Mouse (Mus musculus) brain, adult 2 months (tissue): ENCODE data around the gene Wiz.

ENCODE experiments used
- DNase-seq: peaks from one replicate; pipeline ENCODE4 v3.0.0; 2011; ENCODE audit warnings: low read depth, low spot score

Gene Wiz

DNA sequence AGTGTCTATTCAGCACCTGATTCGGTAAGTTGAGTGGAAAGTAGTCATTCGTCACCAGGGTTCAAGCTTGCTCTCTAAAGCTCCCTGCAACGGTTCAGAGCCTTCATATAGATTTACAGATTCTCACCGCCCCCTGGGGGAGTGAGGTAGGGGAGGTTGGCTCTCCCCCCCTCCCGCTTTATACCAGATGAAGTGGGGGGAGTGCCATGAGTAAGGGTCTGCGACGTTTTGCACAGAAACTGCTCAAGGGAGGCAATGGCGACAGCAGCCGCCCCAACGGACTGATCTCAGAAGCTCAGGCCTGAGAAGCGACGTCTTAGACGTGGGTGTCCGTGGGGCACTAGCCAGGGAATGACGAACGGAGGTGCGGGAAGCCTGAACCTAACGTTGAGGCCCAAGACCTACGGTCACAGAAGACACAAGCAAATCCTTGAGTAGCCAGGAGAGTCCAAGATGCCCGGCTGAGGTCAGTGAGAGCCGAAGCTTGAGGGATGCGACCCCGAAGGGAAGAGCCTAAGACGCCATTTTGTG is 39.3 kb downstream of the Wiz start:
- peak; percentile 62 for DNase-seq

DNA sequence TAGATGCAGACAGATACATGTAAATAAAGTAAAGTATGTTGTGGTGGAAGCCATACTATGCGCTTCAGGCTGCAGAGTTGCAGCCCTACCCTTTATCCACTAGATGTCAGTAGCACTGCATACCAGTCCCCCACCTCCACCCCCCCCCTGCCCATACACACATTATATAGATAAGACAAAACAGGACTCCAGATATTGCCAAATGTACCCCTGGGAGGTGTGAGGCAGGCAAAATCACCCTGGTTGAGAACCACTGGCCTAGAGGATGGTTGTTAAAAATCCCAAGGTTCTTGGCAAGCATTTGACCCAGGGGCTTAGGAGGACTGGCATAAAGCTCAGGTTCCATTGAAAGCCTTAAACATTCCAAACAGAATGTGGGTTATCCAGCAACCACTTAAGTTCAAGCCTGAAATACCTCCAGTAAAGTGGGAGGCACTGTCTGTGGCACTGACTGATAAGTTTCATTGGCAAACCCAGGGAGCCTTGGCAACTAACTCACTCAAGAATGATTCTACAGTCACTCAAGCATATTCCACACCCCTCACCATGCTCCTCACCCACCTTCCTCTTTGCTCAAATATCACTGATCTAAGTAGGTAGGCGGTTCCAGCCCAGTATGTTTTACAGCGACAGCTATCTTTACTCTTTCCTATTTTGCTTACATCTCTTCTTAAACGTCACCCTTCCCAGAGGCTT is 40.1 kb downstream of the Wiz start:
- peak; percentile 81 for DNase-seq

DNA sequence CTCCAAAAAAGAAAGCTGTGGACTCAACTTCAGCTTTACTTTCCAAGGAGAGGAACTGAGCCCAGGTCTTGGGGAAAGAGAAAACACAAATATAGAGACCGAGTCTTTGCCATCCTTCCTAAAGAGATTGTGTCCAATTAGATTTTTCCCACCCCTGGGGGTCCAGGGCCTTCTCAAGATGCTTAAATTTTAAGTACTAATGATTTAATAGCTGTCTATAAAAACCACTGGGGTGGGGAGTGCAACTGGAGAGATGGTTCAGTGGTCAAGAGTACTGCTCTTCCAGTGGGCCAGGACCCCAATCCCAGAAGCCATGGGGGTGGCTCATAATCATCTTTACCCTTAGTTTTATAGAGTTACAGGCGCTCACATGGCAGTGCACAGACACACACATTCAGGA is 40.8 kb downstream of the Wiz start:
- DNase-seq: no peak

DNA sequence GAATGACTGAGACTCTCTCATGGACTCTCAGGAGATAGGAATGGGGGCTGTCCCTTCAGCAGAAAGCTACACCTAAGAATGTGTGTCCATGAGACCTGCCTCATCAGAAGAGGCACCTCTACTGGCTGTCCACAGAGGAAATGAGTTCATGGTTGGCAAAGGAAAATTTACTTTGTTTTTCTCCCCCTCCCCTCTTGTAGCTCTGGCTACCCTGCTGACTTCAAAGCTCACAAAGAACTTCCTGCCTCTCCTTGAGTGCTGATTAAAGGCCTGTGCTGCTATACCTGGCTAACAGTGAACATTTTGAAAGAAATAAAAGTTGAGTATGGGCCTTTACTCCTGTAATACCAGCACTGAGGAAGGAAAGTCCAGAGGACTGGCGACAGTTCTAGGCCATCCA is 48.1 kb downstream of the Wiz start:
- DNase-seq: no peak

- no peak for DNase-seq
Observed at GRCm38 (mm10) chr17:32340110-32340509, 49.1 kb downstream of the Wiz start.

- peak; percentile 34 for DNase-seq
Observed at GRCm38 (mm10) chr17:32335869-32336268, 53.4 kb downstream of the Wiz start.

DNA sequence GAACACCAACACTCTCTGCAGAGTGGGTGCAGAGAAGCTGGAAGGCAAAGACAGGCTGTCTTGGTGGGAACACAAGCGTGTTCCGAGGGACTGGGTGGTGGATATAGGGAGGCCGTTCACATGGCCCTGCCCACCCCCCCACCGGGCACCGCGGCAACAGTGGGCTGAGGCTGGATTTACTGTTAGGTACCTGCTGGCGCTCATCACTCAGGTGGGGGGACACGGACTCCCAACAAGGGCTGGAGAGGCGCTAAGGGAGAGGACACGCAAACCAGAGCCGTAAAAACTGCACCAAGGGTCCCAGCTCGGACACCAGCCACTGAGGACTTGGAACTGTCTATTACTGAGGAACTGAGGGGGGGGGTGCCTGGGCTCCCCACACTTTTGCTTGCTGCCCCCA is 54.3 kb downstream of the Wiz start:
- DNase-seq: no peak

- DNase-seq: no peak
Observed at GRCm38 (mm10) chr17:32333675-32334303, 55.5 kb downstream of the Wiz start.

- no peak for DNase-seq
Observed at GRCm38 (mm10) chr17:32327501-32327900, 61.7 kb downstream of the Wiz start.

- DNase-seq: no peak
Observed at GRCm38 (mm10) chr17:32322809-32323208, 66.4 kb downstream of the Wiz start.

- DNase-seq: peak; percentile 14
Observed at GRCm38 (mm10) chr17:32321836-32322235, 67.4 kb downstream of the Wiz start.

DNA sequence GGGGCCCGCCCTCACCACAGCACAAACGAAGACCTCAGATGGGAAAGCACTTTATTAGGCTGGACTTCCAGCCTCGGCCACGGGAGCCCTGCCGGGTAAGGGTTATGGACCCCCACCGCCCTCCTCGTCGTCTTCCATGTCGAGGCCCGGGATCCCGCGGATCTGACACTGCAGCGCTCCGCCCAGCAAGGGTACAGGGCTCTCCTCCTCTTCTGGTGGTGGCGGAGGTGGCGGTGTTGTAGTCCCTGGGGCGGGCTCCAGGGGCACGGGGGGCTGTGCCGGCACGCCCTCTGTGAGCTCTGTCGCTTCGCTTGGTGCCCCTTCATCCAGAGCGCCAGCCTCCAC is 67.9 kb downstream of the Wiz start:
- no peak for DNase-seq

DNA sequence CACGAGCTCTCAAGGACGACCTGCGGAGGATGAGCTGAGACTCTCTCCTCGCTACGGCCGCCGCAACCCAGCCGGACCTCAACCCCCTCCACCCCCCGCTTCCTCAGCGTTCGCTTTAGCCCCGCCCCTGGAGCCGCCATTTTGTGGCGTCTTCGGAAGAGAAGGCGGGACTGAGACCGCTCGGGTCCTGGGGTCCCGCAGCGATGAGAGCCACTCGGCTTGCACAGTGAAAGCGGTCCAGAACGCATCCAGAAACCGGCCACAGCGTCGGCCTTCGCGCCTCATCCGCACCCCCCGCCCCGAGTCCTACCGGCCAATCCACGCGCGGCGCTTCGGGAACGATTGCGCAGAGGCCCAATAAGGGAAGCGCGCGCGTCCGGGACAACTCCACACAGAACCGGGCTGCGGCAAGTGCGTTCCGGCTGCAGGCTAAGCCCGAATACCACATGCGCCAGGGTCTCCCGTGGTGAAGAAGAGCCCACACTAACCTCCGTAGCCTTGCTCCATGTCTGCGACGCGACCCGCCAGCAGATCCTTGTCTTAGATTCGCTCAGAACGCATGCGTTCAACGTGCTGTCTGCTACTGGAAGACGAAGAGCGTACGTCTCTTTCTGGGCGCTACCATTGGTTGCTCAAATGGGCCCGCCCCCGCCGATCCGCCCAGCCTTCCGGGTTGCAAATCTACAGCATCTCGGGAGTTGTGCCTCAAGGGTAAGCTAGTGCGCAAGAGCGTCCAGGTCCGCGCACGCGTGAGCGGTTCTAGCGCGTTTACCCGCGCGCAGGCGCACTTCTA is 68.4 kb downstream of the Wiz start, which contains the start of gene Akap8:
Gene Akap8, minus strand, starts transcription at position 642 of the 793 bp plus-strand sequence.
- DNase-seq: peak; percentile 100

DNA sequence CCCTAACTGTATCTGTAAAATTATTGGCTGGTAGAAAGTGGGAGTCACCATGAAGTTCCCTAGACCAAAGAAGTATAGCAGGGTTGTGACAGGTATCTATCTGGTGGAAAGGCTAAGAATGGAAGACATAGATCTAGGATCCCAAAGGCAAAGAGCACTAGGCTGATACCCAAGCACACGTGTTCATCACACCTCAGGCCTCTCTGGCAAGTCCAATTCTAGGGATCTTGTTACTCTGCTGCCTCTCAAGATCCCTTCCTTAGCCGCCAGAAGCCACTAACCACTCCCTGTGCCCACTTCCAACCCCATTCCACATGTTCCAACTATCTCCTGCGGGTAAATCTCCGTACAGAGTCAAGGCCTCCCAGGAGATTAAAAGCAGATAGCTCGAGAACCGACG is 69.3 kb downstream of the Wiz start:
- DNase-seq: peak; percentile 31

- no peak for DNase-seq
Observed at GRCm38 (mm10) chr17:32317708-32318107, 71.5 kb downstream of the Wiz start.

DNA sequence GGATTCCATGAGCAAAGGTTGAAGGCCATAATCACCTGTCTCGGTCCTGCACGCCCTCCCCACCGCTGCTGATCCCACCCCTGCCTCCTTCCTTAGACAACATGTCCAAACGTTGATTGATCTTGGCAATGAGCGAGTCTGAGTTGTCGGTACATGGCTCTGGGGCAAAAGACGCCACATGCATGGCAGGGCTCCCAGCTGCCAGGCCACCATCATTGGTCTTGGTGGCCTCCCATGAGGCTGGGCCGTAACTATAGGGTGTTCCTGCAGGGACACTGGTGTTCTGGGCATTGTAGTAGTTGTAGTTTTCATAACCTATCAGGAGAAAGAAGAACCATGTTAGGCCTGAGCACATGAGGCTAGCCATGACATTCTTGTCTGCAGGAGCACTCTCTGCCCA is 72.2 kb downstream of the Wiz start:
- no peak for DNase-seq

DNA sequence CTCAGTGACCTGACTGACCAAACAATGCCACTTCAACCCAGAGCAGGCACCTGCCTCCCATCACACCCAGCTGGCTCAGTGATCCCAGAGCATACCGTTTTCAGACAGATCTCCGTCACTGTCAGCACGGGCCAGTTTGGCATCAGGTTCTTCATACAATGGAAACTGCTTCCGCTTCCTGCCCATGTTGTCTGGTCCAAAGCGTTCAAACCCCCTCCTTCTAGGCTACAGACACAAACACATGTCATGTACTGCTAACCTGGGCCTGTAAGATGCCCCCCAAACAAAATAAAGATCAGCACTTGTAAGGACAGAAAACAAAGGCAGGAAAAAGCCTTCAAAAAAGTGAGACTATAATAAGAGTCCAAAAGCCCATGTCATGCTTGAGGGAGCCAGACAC is 73.7 kb downstream of the Wiz start:
- DNase-seq: no peak

GRCm38 (mm10) chr17:32313892-32314291 is 75.3 kb downstream of the Wiz start:
- no peak for DNase-seq

- peak; percentile 18 for DNase-seq
Observed at GRCm38 (mm10) chr17:32312801-32313200, 76.4 kb downstream of the Wiz start.

DNA sequence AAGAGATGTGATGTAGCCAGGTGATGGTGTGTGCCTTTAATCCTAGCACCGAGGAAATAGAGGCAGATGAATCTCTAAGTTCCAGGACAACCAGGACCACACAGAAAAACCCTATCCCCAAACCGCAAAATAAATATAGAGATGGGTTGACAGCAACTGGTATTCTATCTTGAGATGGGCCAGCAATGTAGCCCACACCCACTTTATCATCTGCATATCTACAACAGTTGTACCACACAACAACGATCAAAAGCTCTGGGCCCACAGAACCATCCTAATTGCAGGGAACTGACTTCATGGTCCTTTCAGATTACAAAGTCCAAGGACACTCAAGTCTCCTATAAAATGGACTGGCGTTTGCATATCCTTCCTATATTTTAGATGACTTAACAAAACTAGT is 81.3 kb downstream of the Wiz start:
- DNase-seq: no peak
